Mouse (Mus musculus) C2C12 (cell line): ENCODE measurements at regions not wholly inside any gene's neighbourhood (a gene's known extent, or its start where the extent isn't known, plus 50 kb on each side); places are given as distances from the start of the nearest gene placed in this dataset.

Experiments used
- CEBPB ChIP-seq: IDR thresholded peaks from one replicate; pipeline ENCODE4 v1.6.1; 2011; ENCODE audit warnings: low read depth, mild to moderate bottlenecking, control low read depth, moderate library complexity
- CTCF ChIP-seq: IDR thresholded peaks from one replicate; pipeline ENCODE4 v1.5.1; 2011; ENCODE audit not compliant: control insufficient read depth, insufficient read depth, insufficient read length
- FOSL1 ChIP-seq: IDR thresholded peaks from one replicate; pipeline ENCODE4 v1.8.0; 2011; ENCODE audit warnings: mild to moderate bottlenecking, low read length; ENCODE audit not compliant: poor library complexity, insufficient read depth, severe bottlenecking
- MAX ChIP-seq: IDR thresholded peaks from one replicate; pipeline ENCODE4 v1.6.1; 2011; ENCODE audit warnings: mild to moderate bottlenecking, control low read depth
- MYOD1 ChIP-seq: IDR thresholded peaks from one replicate; pipeline ENCODE4 v1.6.1; 2011; ENCODE audit warnings: low read depth; ENCODE audit not compliant: control insufficient read depth, insufficient read length
- MYOG ChIP-seq: IDR thresholded peaks from one replicate; pipeline ENCODE4 v1.6.1; 2011; ENCODE audit not compliant: control insufficient read depth, insufficient read length; ENCODE audit errors: extremely low read depth
- USF1 ChIP-seq: IDR thresholded peaks from one replicate; pipeline ENCODE4 v1.6.1; 2011; ENCODE audit warnings: low read depth, mild to moderate bottlenecking, control low read depth, moderate library complexity

DNA sequence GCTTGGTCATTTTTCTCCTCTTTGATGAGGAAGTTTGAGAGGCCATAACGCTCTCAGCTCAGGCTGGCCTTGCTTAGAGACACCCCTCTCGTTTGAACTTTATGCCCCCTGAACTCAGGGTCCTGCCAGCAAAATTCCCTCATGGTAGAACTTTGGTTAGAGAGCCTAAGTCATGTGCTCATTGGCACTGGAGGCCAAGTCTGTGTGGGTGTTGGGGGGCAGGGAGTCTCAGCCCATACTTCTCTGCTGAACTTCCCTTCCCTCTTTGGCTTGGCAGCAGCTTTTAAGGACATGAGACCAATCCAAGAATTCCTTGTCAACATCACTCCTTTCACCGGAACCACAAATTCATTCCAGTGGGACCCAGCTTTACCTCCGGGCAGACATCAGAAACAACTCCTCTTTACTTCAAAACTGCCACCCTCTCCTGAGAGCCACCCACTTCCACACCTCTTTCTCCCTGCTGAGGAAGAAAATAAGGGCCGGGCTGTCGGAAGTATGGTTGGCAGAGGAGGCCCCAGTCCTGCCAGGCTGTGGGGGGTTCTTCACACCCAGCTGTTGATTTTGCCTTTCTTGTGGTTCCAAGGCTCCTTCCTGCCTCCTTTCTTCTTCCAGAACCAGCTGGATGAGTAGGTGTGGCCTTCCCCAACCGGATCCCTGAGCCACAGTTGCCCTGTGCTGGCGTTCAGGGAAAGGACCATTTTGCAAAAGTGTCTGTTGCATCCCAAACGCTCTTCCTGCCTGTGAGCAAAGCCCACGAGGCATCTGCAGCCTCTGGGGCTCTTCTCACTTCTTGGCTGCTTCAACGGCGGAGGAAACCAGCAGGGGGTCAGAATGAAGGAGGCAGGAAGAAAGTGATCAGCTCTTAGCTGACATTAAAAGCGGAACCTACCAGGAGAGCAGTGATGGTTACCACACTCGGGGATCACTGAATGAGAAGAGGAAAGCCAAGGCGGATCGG lies 91.5 kb upstream of the Gadd45a start:
- no peak for TF ChIP-seq CTCF
- TF ChIP-seq MYOG = no peak
- no peak for TF ChIP-seq USF1
- TF ChIP-seq CEBPB = no peak
- TF ChIP-seq MYOD1 = no peak
- TF ChIP-seq FOSL1 = no peak
- TF ChIP-seq MAX = no peak
